Mouse (Mus musculus) testis, postnatal 14 days (tissue): ENCODE results near the gene Stk32b.

ENCODE experiments used
- DNase-seq: peaks from one replicate; pipeline ENCODE4 v3.0.0; 2021; ENCODE audit warnings: low spot score

The Stk32b gene

GRCm38 (mm10) chr5:37716505-37717372, at the start of gene Stk32b:
TSS of gene Stk32b (minus strand) at chr5:37717171.
- DNase-seq, result peak; percentile 10

DNA sequence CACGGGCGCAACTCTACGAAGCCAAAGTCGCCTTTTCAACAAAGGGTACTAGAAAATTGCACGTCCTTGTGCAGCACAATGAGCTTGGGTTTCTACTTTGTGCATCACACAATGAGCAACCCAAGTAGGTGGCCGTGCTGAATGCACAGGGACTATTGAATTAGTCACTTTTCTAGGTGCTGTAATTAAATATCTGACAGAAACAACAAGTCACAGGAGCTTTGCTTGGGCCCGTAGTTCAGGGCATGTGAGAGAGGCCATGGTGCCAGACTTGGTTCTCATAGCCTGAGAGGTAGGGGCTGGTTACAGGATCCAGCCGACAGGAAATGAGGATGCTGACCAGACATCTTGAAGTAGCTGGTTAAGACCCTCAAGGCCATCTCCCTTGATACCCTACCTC, 48.9 kb upstream of the Stk32b start:
- DNase-seq, result no peak

GRCm38 (mm10) chr5:37762046-37762445, 45.1 kb upstream of the Stk32b start:
- DNase-seq, result no peak

GRCm38 (mm10) chr5:37753366-37753765, 36.4 kb upstream of the Stk32b start:
- DNase-seq, result no peak

DNA sequence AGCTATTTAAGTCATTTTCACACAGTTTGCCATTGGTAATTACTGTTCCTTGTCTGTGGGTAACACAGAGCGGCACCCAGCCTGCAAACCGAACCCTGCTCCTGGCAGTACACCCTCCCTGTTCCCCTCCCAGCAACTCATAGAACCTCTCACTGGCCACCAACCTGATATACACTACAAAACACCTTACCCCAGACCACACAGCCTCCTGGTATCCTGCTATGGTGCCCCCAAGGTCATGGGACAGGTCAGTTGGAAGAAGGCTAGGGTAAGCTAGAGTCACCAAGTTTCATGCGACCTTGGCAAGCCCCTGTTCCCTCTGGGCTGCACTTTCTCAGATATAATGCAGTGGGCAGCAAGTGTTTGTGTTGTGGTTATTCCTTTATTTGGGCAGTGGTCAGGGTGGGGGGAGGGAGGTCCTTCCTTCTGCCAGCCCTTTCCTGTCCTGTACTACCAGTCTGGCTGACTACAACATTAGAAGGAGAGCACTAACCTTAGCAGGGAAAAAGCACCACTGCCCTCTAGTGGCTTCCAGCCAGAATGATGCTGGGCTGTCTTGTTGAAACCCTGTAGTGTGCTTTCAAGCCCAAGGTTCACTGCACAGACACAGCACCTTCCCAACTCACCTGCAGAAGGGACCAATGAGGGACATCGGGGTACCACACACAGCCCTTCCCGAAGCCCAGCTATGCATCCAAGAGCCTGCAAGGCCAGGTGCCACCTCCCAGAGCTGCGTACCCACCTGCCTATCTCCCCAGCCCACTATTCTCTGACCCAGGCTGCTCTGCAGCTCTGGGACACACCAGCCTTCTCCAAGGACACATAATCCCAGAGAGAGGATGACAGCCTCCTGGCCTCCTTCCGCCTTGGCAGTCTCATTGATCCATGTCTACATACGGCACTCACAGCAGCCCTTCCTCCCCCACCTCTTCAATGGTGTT, 35.3 kb upstream of the Stk32b start:
- peak; percentile 33 for DNase-seq

DNA sequence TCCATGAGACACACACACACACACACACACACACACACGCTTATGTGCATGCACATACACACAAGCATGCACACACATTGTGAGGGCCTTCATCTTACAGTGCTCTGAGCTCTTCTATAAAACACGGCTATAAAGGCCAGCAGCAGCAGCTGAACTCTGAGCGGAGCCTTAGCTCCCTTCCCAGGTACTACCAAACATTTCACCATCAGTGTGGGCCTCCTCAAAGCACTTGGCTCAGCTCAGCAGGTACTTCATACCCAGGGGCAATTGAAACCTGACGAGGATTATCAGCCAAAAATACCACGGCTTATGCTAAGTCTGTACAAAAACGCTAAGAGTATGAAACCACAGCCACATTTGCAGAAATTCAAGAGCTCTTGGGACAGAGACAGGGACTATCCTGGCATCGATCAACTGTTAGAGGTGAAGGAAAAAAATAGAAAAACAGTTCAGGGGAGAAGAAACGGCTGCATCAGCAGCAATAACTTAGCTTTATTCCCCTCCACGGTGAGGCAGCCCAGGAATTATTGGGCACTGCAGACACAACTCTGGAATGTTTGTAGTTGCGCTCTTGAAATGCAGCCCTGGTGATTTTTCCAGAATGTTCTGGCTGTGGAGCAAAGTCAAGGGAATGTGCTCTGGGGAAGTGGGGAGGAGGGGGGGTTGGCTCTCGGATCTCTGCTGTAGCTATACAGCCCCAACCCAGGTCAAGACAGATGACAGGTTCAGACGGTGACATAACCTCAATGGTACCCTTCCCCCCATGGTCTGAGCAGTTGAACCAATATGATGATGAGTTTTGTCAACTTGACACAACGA, 27.1 kb upstream of the Stk32b start:
- no peak for DNase-seq

DNA sequence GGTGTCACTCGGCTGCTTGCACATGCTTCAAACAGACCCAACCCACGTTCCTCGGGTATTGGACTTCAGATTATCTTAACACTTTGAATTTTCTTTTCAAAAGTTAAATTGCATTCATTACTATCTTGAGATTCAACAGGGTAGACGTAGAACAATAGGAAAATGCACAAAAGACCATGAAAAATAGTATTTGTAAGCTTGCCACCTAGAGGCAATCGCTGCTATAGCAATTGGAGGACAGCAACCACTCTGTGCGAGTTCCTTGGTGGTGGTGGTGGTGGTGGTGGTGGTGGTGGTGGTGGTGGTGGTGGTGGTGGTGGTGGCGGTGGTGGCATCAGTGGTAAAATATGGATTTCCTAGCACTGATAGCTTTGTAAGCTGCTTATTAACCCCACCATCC, 19.2 kb upstream of the Stk32b start:
- DNase-seq, result no peak

- DNase-seq, result no peak
These were observed 18.3 kb upstream of the Stk32b start, which contains the start of gene Cytl1 for GRCm38 (mm10) chr5:37735224-37735623. TSS of gene Cytl1 (plus strand) at chr5:37735519.

GRCm38 (mm10) chr5:37730781-37731180, 13.8 kb upstream of the Stk32b start:
- no peak for DNase-seq

GRCm38 (mm10) chr5:37725220-37725886, 8.4 kb upstream of the Stk32b start:
- no peak for DNase-seq

- no peak for DNase-seq
These were observed 3.7 kb upstream of the Stk32b start for GRCm38 (mm10) chr5:37720670-37721069.

- peak; percentile 6 for DNase-seq
These were observed 503 bp upstream of the Stk32b start for GRCm38 (mm10) chr5:37717384-37717963.

GRCm38 (mm10) chr5:37709257-37709904, 7.6 kb downstream of the Stk32b start:
- no peak for DNase-seq

DNA sequence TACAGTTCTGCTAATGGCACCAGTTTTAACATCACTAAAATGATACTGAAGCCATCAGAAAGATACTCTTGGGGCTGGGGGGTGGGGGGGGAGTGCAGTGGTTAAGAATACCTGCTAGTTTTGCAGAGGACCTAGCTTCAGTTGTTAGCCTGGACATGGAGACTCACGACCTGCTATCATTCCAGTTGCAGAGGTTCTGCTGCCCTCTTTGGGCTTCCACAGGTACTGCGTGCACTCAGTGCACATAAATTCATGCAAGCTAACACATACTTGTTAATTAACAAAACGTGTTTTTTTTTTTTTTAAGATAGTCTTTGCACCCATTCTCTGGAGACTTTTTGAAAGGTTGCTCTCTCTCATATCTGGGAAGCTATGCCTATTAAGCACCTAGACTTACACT, 8.8 kb downstream of the Stk32b start:
- DNase-seq, result no peak

GRCm38 (mm10) chr5:37704962-37705361, 12.0 kb downstream of the Stk32b start:
- no peak for DNase-seq

DNA sequence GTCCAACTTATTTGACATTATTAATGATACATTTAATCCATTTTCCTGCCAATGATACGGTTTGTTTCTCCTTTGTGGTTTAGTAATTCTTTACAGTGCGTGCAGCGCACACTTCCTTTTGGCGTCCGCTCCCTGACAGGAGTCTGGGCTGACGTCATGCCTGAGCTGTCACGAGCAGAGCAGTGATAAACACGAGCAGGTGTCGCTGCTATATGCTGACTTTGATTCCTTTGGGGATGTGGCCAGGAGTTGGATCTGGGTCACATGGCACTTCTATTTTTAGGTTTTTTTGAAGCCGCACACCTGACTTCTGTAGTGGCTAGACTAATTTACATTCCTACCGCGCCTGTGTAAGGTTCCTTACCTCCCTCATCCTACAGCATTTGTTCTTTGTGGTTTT, 17.2 kb downstream of the Stk32b start:
- no peak for DNase-seq

DNA sequence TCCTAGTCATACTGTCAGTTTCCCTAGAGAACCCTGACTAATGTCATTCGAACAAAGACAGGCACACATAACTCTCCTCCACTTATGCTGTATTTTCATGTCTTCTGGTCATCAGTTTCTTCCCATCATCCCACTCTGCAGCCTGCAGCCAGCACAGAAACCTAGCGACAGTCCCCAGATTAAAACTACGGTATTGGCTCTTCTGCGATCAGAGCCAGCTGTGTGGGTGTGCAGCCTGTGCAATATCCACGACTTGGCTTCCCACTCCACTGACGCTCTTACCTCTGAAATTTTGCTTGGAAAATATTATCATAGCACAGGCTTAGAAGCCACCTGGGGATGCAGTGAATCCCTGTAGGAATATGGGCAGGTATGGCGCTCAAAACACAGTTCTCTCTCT, 19.7 kb downstream of the Stk32b start:
- no peak for DNase-seq

- DNase-seq, result no peak
These were observed 21.2 kb downstream of the Stk32b start for GRCm38 (mm10) chr5:37695773-37696172.

GRCm38 (mm10) chr5:37692759-37693158, 24.2 kb downstream of the Stk32b start:
- DNase-seq, result no peak

DNA sequence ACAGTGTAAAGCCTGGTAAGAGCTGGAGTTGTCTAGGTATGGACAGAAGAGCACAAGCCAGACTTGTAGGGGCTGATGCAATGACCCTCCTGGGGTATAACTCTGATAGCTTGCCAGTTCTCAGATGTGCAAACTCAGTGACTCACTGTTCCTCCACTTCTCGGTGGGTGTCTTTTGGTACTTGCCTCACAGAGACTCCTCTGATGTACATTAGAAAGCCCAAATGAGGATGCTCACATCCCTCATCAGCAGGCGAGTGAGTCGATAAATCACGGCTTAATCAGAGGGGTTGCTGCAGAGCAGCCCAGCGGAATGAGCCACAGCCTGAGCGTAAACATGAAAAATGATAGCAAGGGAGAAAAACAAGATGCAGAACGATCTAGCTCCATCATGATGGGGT, 46.2 kb downstream of the Stk32b start:
- no peak for DNase-seq
